Comparison of ENCODE assay signal across 8 mouse cellular contexts in genomic region chr5:134552110-134552972, GRCm38 (mm10). TPM values are rescaled to one million over a fixed set of nuclear protein-coding genes. Genes with fewer than 3 reads are reported as not detected.
DNase-seq lines count a peak whose midpoint lies in the region; ATAC-seq lines count a peak whose summit lies in the region.

TSS of gene Clip2 (minus strand) at chr5:134552434.

- no peaks in the 10 kb centered on the region for H3K36me3 ChIP-seq in hindbrain, embryonic 12.5 days

- H3K4me3 ChIP-seq in hindbrain, embryonic 12.5 days, result peak within 1 kb of the TSS; percentile 64

- peak within 1 kb of the TSS; percentile 92 for H3K4me2 ChIP-seq in hindbrain, embryonic 12.5 days (replicated peaks)

- peak; percentile 100 for DNase-seq in MN1 (ENCODE audit: low spot score)
- peak; percentile 100 for DNase-seq in cerebellum, postnatal 10 days
- peak; percentile 95 to 99 for DNase-seq in frontal cortex, postnatal 10 days (ENCODE audit: low spot score in 2 of 2)
- peak; percentile 99 to 100 for DNase-seq in layer of hippocampus, postnatal 14 days (ENCODE audit: low spot score in 2 of 2)
- DNase-seq in lung, postnatal 14 days, result peak; percentile 99
- DNase-seq in retina, adult 2 months (ENCODE audit: low read depth, low spot score), result peak; percentile 76
- peak; percentile 84 to 89 for DNase-seq in thymus, postnatal 36 days

- H3K4me1 ChIP-seq in hindbrain, embryonic 12.5 days, result peaks cover 53% of the 10 kb centered on the region

- under 1% methylated on average over 61 of the region's 61 CpGs for WGBS in hindbrain, embryonic 12.5 days

- H3K27me3 ChIP-seq in hindbrain, embryonic 12.5 days, result no peaks in the 10 kb centered on the region

- peak; percentile 90 for ATAC-seq in hindbrain, embryonic 12.5 days (ENCODE audit: low FRiP score)

- H3K27ac ChIP-seq in hindbrain, embryonic 12.5 days, result peak within 1 kb of the TSS; percentile 98

- H3K9ac ChIP-seq in hindbrain, embryonic 12.5 days, result peak within 1 kb of the TSS; percentile 94

- no peaks in the 10 kb centered on the region for H3K9me3 ChIP-seq in hindbrain, embryonic 12.5 days (replicated peaks)

RNA-seq across cellular contexts. Expression of gene Clip2, which starts in this region (rescaled TPM):
- 12.6 and 13.0 TPM in 2 replicates for polyA plus RNA-seq in hindbrain, embryonic 12.5 days (2016; fragmentation: Nextera tagmentation; extraction: Ambion mirVana)
- total RNA-seq in layer of hippocampus, postnatal 14 days (2021), result 100 to 1,000 TPM; 102 to 103 TPM

Comparison
In these comparisons a context has a peak if more than half of its experiments do, and no peak if none do; other contexts are left out.
1. Peak in every context shown above with its lines: DNase-seq, ATAC-seq, H3K4me3 ChIP-seq and H3K27ac ChIP-seq.